ENCODE assay signal across 8 mouse cellular contexts in the genomic region with DNA sequence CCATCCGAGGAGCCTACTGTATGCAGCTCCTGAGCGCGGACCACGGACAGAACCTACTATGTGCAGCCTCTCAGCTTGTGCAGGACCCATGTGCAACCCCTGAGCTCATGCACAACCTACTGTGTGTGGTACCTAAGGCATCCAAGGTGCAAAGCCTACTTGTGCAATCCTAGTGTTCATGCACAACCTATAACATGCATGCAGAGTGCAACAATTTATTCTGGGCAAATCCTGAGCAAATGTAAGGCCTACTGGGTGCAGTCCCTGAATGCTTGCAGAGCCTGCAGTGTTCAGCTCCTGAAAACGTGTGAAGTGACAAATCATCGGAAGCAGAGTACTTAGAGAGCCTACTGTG. TPM values are rescaled to one million over a fixed set of nuclear protein-coding genes. Genes with fewer than 3 reads are reported as not detected.
DNase-seq lines count a peak whose midpoint lies in the region; ATAC-seq and TF ChIP-seq lines count a peak whose summit lies in the region.

No protein-coding gene starts in this region.

- 15% methylated on average over 6 of the region's 6 CpGs for WGBS in kidney, embryonic 15.5 days
- 6% methylated on average over 6 of the region's 6 CpGs for WGBS in embryonic facial prominence, embryonic 14.5 days
- WGBS in intestine, postnatal 0 days, result 24% methylated on average over 6 of the region's 6 CpGs
- WGBS in neural tube, embryonic 12.5 days, result 18% methylated on average over 6 of the region's 6 CpGs

- H3K36me3 ChIP-seq in kidney, embryonic 15.5 days, result no peaks in the 10 kb centered on the region
- H3K36me3 ChIP-seq in embryonic facial prominence, embryonic 14.5 days (ENCODE audit: control insufficient read depth, insufficient read depth, low read length), result no peaks in the 10 kb centered on the region
- no peaks in the 10 kb centered on the region for H3K36me3 ChIP-seq in intestine, postnatal 0 days (ENCODE audit: control insufficient read depth, insufficient read depth)
- no peaks in the 10 kb centered on the region for H3K36me3 ChIP-seq in neural tube, embryonic 12.5 days

- TF ChIP-seq CTCF in intestine, postnatal 0 days (IDR thresholded peaks at IDR 0.05; ENCODE audit: low read depth), result no peak

- H3K4me2 ChIP-seq in kidney, embryonic 15.5 days, result peak overlapping the region; percentile 68
- peak overlapping the region; percentile 76 for H3K4me2 ChIP-seq in embryonic facial prominence, embryonic 14.5 days (ENCODE audit: low read depth, low read length)
- H3K4me2 ChIP-seq in intestine, postnatal 0 days (replicated peaks; ENCODE audit: low read depth), result peak overlapping the region; percentile 65
- H3K4me2 ChIP-seq in neural tube, embryonic 12.5 days (replicated peaks), result peak overlapping the region; percentile 57

- no peak for DNase-seq in kidney, adult 11 months
- no peak for DNase-seq in embryonic facial prominence, embryonic 14.5 days (ENCODE audit: low spot score)
- no peak for DNase-seq in urinary bladder, postnatal 14 days (ENCODE audit: low spot score)
- DNase-seq in urinary bladder, adult 2 months (ENCODE audit: low spot score), result no peak
- no peak for DNase-seq in left cerebral cortex, adult 8-10 months (ENCODE audit: low spot score in 2 of 2)

- ATAC-seq in kidney, embryonic 15.5 days (replicated peaks; ENCODE audit: low FRiP score), result no peak
- no peak for ATAC-seq in embryonic facial prominence, embryonic 14.5 days (ENCODE audit: low read depth)
- no peak for ATAC-seq in intestine, postnatal 0 days
- no peak for ATAC-seq in neural tube, embryonic 12.5 days (ENCODE audit: low FRiP score, low read depth)

- H3K27ac ChIP-seq in kidney, embryonic 15.5 days, result peak overlapping the region; percentile 78
- H3K27ac ChIP-seq in embryonic facial prominence, embryonic 14.5 days (replicated peaks; ENCODE audit: low read depth, low read length), result peak overlapping the region; percentile 83
- no peak overlapping the region for H3K27ac ChIP-seq in intestine, postnatal 0 days (ENCODE audit: low read depth, low read length)
- H3K27ac ChIP-seq in neural tube, embryonic 12.5 days, result no peak overlapping the region

- H3K9ac ChIP-seq in kidney, embryonic 15.5 days, result peak overlapping the region; percentile 47
- H3K9ac ChIP-seq in embryonic facial prominence, embryonic 14.5 days (ENCODE audit: low read depth, low read length), result peak overlapping the region; percentile 52; the same call in 1 of the 2 replicates
- H3K9ac ChIP-seq in intestine, postnatal 0 days (ENCODE audit: low read depth, low read length), result peak overlapping the region; percentile 18; the same call in 1 of the 2 replicates
- H3K9ac ChIP-seq in neural tube, embryonic 12.5 days, result no peak overlapping the region; the same call in 1 of the 2 replicates

- no peaks in the 10 kb centered on the region for H3K9me3 ChIP-seq in kidney, embryonic 15.5 days (replicated peaks)
- H3K9me3 ChIP-seq in embryonic facial prominence, embryonic 14.5 days (ENCODE audit: control insufficient read depth, low read length), result no peaks in the 10 kb centered on the region
- H3K9me3 ChIP-seq in intestine, postnatal 0 days (ENCODE audit: control insufficient read depth), result no peaks in the 10 kb centered on the region
- no peaks in the 10 kb centered on the region for H3K9me3 ChIP-seq in neural tube, embryonic 12.5 days

- peaks cover 91% of the 10 kb centered on the region for H3K4me1 ChIP-seq in kidney, embryonic 15.5 days
- peaks cover 87% of the 10 kb centered on the region for H3K4me1 ChIP-seq in embryonic facial prominence, embryonic 14.5 days (ENCODE audit: control insufficient read depth, insufficient read depth, low read length)
- peaks cover 47% of the 10 kb centered on the region for H3K4me1 ChIP-seq in intestine, postnatal 0 days (replicated peaks; ENCODE audit: control insufficient read depth, insufficient read depth, low read length)
- H3K4me1 ChIP-seq in neural tube, embryonic 12.5 days, result peaks cover 75% of the 10 kb centered on the region

- peak overlapping the region; percentile 42 for H3K4me3 ChIP-seq in kidney, embryonic 15.5 days (replicated peaks)
- peak overlapping the region; percentile 38 for H3K4me3 ChIP-seq in embryonic facial prominence, embryonic 14.5 days (ENCODE audit: low read depth, low read length)
- no peak overlapping the region for H3K4me3 ChIP-seq in intestine, postnatal 0 days (ENCODE audit: low read depth, low read length)
- no peak overlapping the region for H3K4me3 ChIP-seq in neural tube, embryonic 12.5 days

- peaks cover 64% of the 10 kb centered on the region for H3K27me3 ChIP-seq in kidney, embryonic 15.5 days
- peaks cover 13% of the 10 kb centered on the region for H3K27me3 ChIP-seq in embryonic facial prominence, embryonic 14.5 days (replicated peaks; ENCODE audit: control insufficient read depth, insufficient read depth, low read length)
- H3K27me3 ChIP-seq in intestine, postnatal 0 days (replicated peaks; ENCODE audit: control insufficient read depth, insufficient read depth, low read length), result no peaks in the 10 kb centered on the region
- peaks cover 75% of the 10 kb centered on the region for H3K27me3 ChIP-seq in neural tube, embryonic 12.5 days (replicated peaks)

RNA-seq across cellular contexts. Expression of gene Gadd45b, which starts 6.9 kb away (rescaled TPM):
- polyA plus RNA-seq in kidney, embryonic 15.5 days (2015; fragmentation: Nextera tagmentation; extraction: Ambion mirVana), result 18.0 and 20.8 TPM in 2 replicates
- polyA plus RNA-seq in embryonic facial prominence, embryonic 14.5 days (2014; fragmentation: Nextera tagmentation; extraction: Ambion mirVana), result 35.5 and 39.9 TPM in 2 replicates
- polyA plus RNA-seq in intestine, postnatal 0 days (2015; fragmentation: Nextera tagmentation; extraction: Ambion mirVana), result 19.9 and 20.1 TPM in 2 replicates
- polyA plus RNA-seq in neural tube, embryonic 12.5 days (2016; fragmentation: Nextera tagmentation; extraction: Ambion mirVana), result 7.9 and 8.0 TPM in 2 replicates
- 17.9 and 29.9 TPM in 2 replicates for polyA plus RNA-seq in urinary bladder, adult 2 months (2012; rRNA removed)
- total RNA-seq in left cerebral cortex, adult 8-10 months (2022), result 10 to 100 TPM; 13.8 to 24.0 (median 20.6) TPM

RNA-seq across cellular contexts. Expression of gene Lmnb2, which starts 18.7 kb away (rescaled TPM):
- 55.0 and 59.3 TPM in 2 replicates for polyA plus RNA-seq in kidney, embryonic 15.5 days (2015; fragmentation: Nextera tagmentation; extraction: Ambion mirVana)
- 21.6 and 22.9 TPM in 2 replicates for polyA plus RNA-seq in embryonic facial prominence, embryonic 14.5 days (2014; fragmentation: Nextera tagmentation; extraction: Ambion mirVana)
- polyA plus RNA-seq in intestine, postnatal 0 days (2015; fragmentation: Nextera tagmentation; extraction: Ambion mirVana), result 12.5 and 12.9 TPM in 2 replicates
- 57.1 and 61.3 TPM in 2 replicates for polyA plus RNA-seq in neural tube, embryonic 12.5 days (2016; fragmentation: Nextera tagmentation; extraction: Ambion mirVana)
- 10.5 and 14.1 TPM in 2 replicates for polyA plus RNA-seq in urinary bladder, adult 2 months (2012; rRNA removed)
- 10 to 100 TPM; 17.6 to 21.2 (median 20.1) TPM for total RNA-seq in left cerebral cortex, adult 8-10 months (2022)

RNA-seq across cellular contexts. Expression of gene Timm13, which starts 36.0 kb away (rescaled TPM):
- polyA plus RNA-seq in kidney, embryonic 15.5 days (2015; fragmentation: Nextera tagmentation; extraction: Ambion mirVana), result 365 and 368 TPM in 2 replicates
- polyA plus RNA-seq in embryonic facial prominence, embryonic 14.5 days (2014; fragmentation: Nextera tagmentation; extraction: Ambion mirVana), result 325 and 348 TPM in 2 replicates
- polyA plus RNA-seq in intestine, postnatal 0 days (2015; fragmentation: Nextera tagmentation; extraction: Ambion mirVana), result 358 and 367 TPM in 2 replicates
- polyA plus RNA-seq in neural tube, embryonic 12.5 days (2016; fragmentation: Nextera tagmentation; extraction: Ambion mirVana), result 282 and 323 TPM in 2 replicates
- polyA plus RNA-seq in urinary bladder, adult 2 months (2012; rRNA removed), result 111 and 113 TPM in 2 replicates
- 100 to 1,000 TPM; 106 to 147 (median 124) TPM for total RNA-seq in left cerebral cortex, adult 8-10 months (2022)

Comparison
In these comparisons a context has a peak if more than half of its experiments do, and no peak if none do; other contexts are left out.
1. H3K27ac ChIP-seq: peak in kidney, embryonic 15.5 days (single experiment) and embryonic facial prominence, embryonic 14.5 days (single experiment); none in intestine, postnatal 0 days (single experiment) and neural tube, embryonic 12.5 days (single experiment).
2. H3K4me3 ChIP-seq: peak in kidney, embryonic 15.5 days (single experiment) and embryonic facial prominence, embryonic 14.5 days (single experiment); none in intestine, postnatal 0 days (single experiment) and neural tube, embryonic 12.5 days (single experiment).
3. Peak in every context shown above with its lines, with median percentiles within 50 percentile points of each other: H3K4me2 ChIP-seq.